Mouse (Mus musculus): ENCODE measurements around the gene Ppp1r12a. TPM values are rescaled to one million over a fixed set of nuclear protein-coding genes. Genes with fewer than 3 reads are reported as not detected.
A peak's percentile ranks its signal among the peaks of the same experiment; 100 is the strongest.

Ppp1r12a gene
- polyA plus RNA-seq, 1 experiment from 2014 or later: 71.9 TPM

GRCm38 (mm10) chr10:108310195-108310594, 148.2 kb downstream of the Ppp1r12a start:
- H3K9ac ChIP-seq (ENCODE audit: low read depth, low read length): no peak overlapping the region
- H3K27ac ChIP-seq (replicated peaks; ENCODE audit: low read depth, low read length): no peak overlapping the region
- H3K9me3 ChIP-seq (ENCODE audit: control insufficient read depth, low read length): no peaks in the 10 kb centered on the region
- H3K36me3 ChIP-seq (ENCODE audit: control insufficient read depth, insufficient read depth, low read length): no peaks in the 10 kb centered on the region
- H3K4me1 ChIP-seq (ENCODE audit: control insufficient read depth, insufficient read depth, low read length): no peaks in the 10 kb centered on the region
- WGBS: 81% methylated on average over 5 of the region's 5 CpGs
- no peaks in the 10 kb centered on the region for H3K27me3 ChIP-seq (replicated peaks; ENCODE audit: control insufficient read depth, insufficient read depth, low read length)
- DNase-seq (ENCODE audit: low spot score) (no peak), ATAC-seq (ENCODE audit: low read depth) (no peak)
- no peak overlapping the region for H3K4me2 ChIP-seq (ENCODE audit: low read depth, low read length)
- H3K4me3 ChIP-seq (ENCODE audit: low read depth, low read length): no peak overlapping the region

GRCm38 (mm10) chr10:108311396-108311795, 149.4 kb downstream of the Ppp1r12a start:
- no peaks in the 10 kb centered on the region for H3K27me3 ChIP-seq (replicated peaks; ENCODE audit: control insufficient read depth, insufficient read depth, low read length)
- no peaks in the 10 kb centered on the region for H3K4me1 ChIP-seq (ENCODE audit: control insufficient read depth, insufficient read depth, low read length)
- H3K9ac ChIP-seq (ENCODE audit: low read depth, low read length): no peak overlapping the region
- 84% methylated on average over 3 of the region's 3 CpGs for WGBS
- no peaks in the 10 kb centered on the region for H3K9me3 ChIP-seq (ENCODE audit: control insufficient read depth, low read length)
- H3K36me3 ChIP-seq (ENCODE audit: control insufficient read depth, insufficient read depth, low read length): no peaks in the 10 kb centered on the region
- DNase-seq (ENCODE audit: low spot score) (no peak), ATAC-seq (ENCODE audit: low read depth) (no peak)
- H3K4me2 ChIP-seq (ENCODE audit: low read depth, low read length): no peak overlapping the region
- H3K4me3 ChIP-seq (ENCODE audit: low read depth, low read length): no peak overlapping the region
- H3K27ac ChIP-seq (replicated peaks; ENCODE audit: low read depth, low read length): no peak overlapping the region

DNA sequence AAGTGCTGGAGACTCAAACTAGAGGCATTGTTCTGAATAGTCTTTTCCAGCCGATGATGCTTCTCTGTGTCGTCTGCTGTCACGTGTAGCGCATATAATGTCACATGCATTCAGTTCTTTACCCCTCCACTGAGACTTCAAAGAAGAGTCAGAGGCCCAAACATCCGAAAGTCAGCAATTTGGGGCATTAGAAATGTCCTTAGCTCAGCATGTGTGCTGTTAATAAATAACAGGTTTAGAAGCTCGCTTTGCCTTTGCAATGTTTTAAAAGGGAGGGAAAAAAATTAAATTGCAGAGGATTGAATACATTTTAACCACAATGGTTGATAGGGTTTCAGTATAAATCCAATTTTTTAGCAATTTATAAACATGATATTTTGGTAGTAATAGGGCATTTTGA, 151.9 kb downstream of the Ppp1r12a start:
- peak; percentile 31 for DNase-seq (ENCODE audit: low spot score)
- Histone ChIP-seq H3K9ac (ENCODE audit: low read depth, low read length) (no peak overlapping the region), H3K27me3 (replicated peaks; ENCODE audit: control insufficient read depth, insufficient read depth, low read length) (no peaks in the 10 kb centered on the region), H3K27ac (replicated peaks; ENCODE audit: low read depth, low read length) (no peak overlapping the region), H3K4me3 (ENCODE audit: low read depth, low read length) (no peak overlapping the region), H3K36me3 (ENCODE audit: control insufficient read depth, insufficient read depth, low read length) (no peaks in the 10 kb centered on the region), H3K4me2 (ENCODE audit: low read depth, low read length) (no peak overlapping the region), H3K9me3 (ENCODE audit: control insufficient read depth, low read length) (no peaks in the 10 kb centered on the region), H3K4me1 (ENCODE audit: control insufficient read depth, insufficient read depth, low read length) (no peaks in the 10 kb centered on the region)
- WGBS: 45% methylated on average over 6 of the region's 6 CpGs
- ATAC-seq (ENCODE audit: low read depth): no peak

- H3K4me2 ChIP-seq (ENCODE audit: low read depth, low read length): no peak overlapping the region
- DNase-seq (ENCODE audit: low spot score) (no peak), ATAC-seq (ENCODE audit: low read depth) (no peak)
- H3K9me3 ChIP-seq (ENCODE audit: control insufficient read depth, low read length): no peaks in the 10 kb centered on the region
- no peaks in the 10 kb centered on the region for H3K36me3 ChIP-seq (ENCODE audit: control insufficient read depth, insufficient read depth, low read length)
- no peak overlapping the region for H3K9ac ChIP-seq (ENCODE audit: low read depth, low read length)
- no peak overlapping the region for H3K4me3 ChIP-seq (ENCODE audit: low read depth, low read length)
- 82% methylated on average over 8 of the region's 8 CpGs for WGBS
- H3K27me3 ChIP-seq (replicated peaks; ENCODE audit: control insufficient read depth, insufficient read depth, low read length): no peaks in the 10 kb centered on the region
- H3K4me1 ChIP-seq (ENCODE audit: control insufficient read depth, insufficient read depth, low read length): no peaks in the 10 kb centered on the region
- H3K27ac ChIP-seq (replicated peaks; ENCODE audit: low read depth, low read length): no peak overlapping the region
Observed at GRCm38 (mm10) chr10:108314396-108314795, 152.4 kb downstream of the Ppp1r12a start.

DNA sequence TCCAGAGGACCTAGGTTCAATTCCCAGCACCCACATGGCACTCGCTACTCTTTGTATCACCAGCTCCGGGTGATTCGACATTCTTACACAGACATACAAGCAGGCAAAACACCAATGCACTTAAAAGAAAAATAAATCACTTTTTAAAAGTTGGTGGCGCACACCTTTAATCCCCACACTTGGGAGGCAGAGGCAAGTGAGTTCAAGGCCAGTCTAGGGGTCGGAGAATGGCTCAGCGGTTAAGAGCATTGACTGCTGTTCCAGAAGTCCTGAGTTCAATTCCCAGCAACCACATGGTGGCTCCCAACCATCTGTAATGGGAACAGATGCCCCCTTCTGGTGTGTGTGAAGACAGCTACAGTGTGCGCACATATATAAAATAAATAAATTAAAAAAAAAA, 153.2 kb downstream of the Ppp1r12a start:
- ATAC-seq (ENCODE audit: low read depth) (no peak), DNase-seq (ENCODE audit: low spot score) (no peak)
- Histone ChIP-seq H3K4me3 (ENCODE audit: low read depth, low read length) (no peak overlapping the region), H3K36me3 (ENCODE audit: control insufficient read depth, insufficient read depth, low read length) (no peaks in the 10 kb centered on the region), H3K27me3 (replicated peaks; ENCODE audit: control insufficient read depth, insufficient read depth, low read length) (no peaks in the 10 kb centered on the region), H3K27ac (replicated peaks; ENCODE audit: low read depth, low read length) (no peak overlapping the region), H3K9ac (ENCODE audit: low read depth, low read length) (no peak overlapping the region), H3K4me1 (ENCODE audit: control insufficient read depth, insufficient read depth, low read length) (peaks cover 5% of the 10 kb centered on the region; the same call in 1 of the 2 replicates), H3K4me2 (ENCODE audit: low read depth, low read length) (no peak overlapping the region), H3K9me3 (ENCODE audit: control insufficient read depth, low read length) (no peaks in the 10 kb centered on the region)
- WGBS: 95% methylated on average over 7 of the region's 7 CpGs

GRCm38 (mm10) chr10:108328356-108328755, 166.4 kb downstream of the Ppp1r12a start:
- Histone ChIP-seq H3K9me3 (ENCODE audit: control insufficient read depth, low read length) (no peaks in the 10 kb centered on the region), H3K9ac (ENCODE audit: low read depth, low read length) (no peak overlapping the region), H3K27ac (replicated peaks; ENCODE audit: low read depth, low read length) (no peak overlapping the region), H3K4me3 (ENCODE audit: low read depth, low read length) (no peak overlapping the region), H3K27me3 (replicated peaks; ENCODE audit: control insufficient read depth, insufficient read depth, low read length) (peaks cover 21% of the 10 kb centered on the region), H3K4me2 (ENCODE audit: low read depth, low read length) (no peak overlapping the region), H3K36me3 (ENCODE audit: control insufficient read depth, insufficient read depth, low read length) (no peaks in the 10 kb centered on the region), H3K4me1 (ENCODE audit: control insufficient read depth, insufficient read depth, low read length) (no peaks in the 10 kb centered on the region)
- WGBS: 83% methylated on average over 7 of the region's 7 CpGs
- ATAC-seq (ENCODE audit: low read depth): no peak
- DNase-seq (ENCODE audit: low spot score): no peak

DNA sequence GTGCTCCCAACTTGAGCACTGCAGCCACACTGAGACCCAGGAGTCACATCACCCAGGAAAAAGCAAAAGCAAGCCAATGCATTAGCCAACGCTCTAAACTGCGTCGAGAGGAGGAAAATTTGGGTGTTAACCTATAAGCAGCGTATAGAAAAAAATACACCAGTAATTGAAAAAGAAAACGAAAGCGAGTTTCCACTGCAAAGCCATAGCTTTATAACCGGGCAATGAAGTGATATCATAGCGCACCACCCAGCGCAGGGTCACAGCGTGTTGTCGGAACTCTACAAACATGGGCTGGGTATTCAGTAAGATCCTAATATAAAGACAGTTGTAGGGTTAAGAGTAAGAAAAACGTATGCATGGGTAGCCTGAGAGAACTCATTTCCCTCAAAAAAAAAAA, 167.0 kb downstream of the Ppp1r12a start:
- WGBS: 89% methylated on average over 12 of the region's 12 CpGs
- no peak overlapping the region for H3K4me2 ChIP-seq (ENCODE audit: low read depth, low read length)
- no peaks in the 10 kb centered on the region for H3K36me3 ChIP-seq (ENCODE audit: control insufficient read depth, insufficient read depth, low read length)
- no peak for ATAC-seq (ENCODE audit: low read depth)
- H3K4me3 ChIP-seq (ENCODE audit: low read depth, low read length): no peak overlapping the region
- H3K27ac ChIP-seq (replicated peaks; ENCODE audit: low read depth, low read length): no peak overlapping the region
- no peak for DNase-seq (ENCODE audit: low spot score)
- H3K9me3 ChIP-seq (ENCODE audit: control insufficient read depth, low read length): no peaks in the 10 kb centered on the region
- peaks cover 21% of the 10 kb centered on the region for H3K27me3 ChIP-seq (replicated peaks; ENCODE audit: control insufficient read depth, insufficient read depth, low read length)
- H3K9ac ChIP-seq (ENCODE audit: low read depth, low read length): no peak overlapping the region
- H3K4me1 ChIP-seq (ENCODE audit: control insufficient read depth, insufficient read depth, low read length): no peaks in the 10 kb centered on the region

GRCm38 (mm10) chr10:108329771-108330170, 167.8 kb downstream of the Ppp1r12a start:
- Histone ChIP-seq H3K27me3 (replicated peaks; ENCODE audit: control insufficient read depth, insufficient read depth, low read length) (peaks cover 21% of the 10 kb centered on the region), H3K4me3 (ENCODE audit: low read depth, low read length) (no peak overlapping the region), H3K9me3 (ENCODE audit: control insufficient read depth, low read length) (no peaks in the 10 kb centered on the region), H3K27ac (replicated peaks; ENCODE audit: low read depth, low read length) (no peak overlapping the region), H3K4me2 (ENCODE audit: low read depth, low read length) (no peak overlapping the region), H3K9ac (ENCODE audit: low read depth, low read length) (no peak overlapping the region), H3K4me1 (ENCODE audit: control insufficient read depth, insufficient read depth, low read length) (peaks cover 4% of the 10 kb centered on the region; the same call in 1 of the 2 replicates), H3K36me3 (ENCODE audit: control insufficient read depth, insufficient read depth, low read length) (no peaks in the 10 kb centered on the region)
- DNase-seq (ENCODE audit: low spot score) (no peak), ATAC-seq (ENCODE audit: low read depth) (no peak)
- WGBS: 73% methylated on average over 5 of the region's 5 CpGs

DNA sequence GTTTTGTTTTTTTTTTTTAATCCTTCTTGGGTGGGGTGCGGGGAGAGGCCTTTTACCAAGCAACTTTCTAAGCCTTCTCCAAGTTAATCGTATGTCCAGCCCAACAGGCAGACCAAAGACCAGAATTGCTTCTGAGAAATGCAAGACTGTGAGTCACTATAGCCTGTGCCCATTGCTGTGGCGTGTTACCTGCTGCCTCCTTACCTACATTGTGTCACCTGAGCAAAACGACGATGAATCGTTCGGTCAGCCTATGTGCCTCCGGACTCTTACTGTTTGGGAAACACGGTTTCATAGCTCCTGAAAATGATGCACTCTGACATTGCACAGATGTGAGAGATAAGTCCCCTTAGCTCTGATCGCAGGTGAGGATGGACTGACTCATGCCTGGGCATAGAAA, 169.0 kb downstream of the Ppp1r12a start:
- H3K4me1 ChIP-seq (ENCODE audit: control insufficient read depth, insufficient read depth, low read length): peaks cover 4% of the 10 kb centered on the region; the same call in 1 of the 2 replicates
- no peaks in the 10 kb centered on the region for H3K36me3 ChIP-seq (ENCODE audit: control insufficient read depth, insufficient read depth, low read length)
- peaks cover 21% of the 10 kb centered on the region for H3K27me3 ChIP-seq (replicated peaks; ENCODE audit: control insufficient read depth, insufficient read depth, low read length)
- H3K4me3 ChIP-seq (ENCODE audit: low read depth, low read length): peak overlapping the region; percentile 84
- H3K27ac ChIP-seq (replicated peaks; ENCODE audit: low read depth, low read length): no peak overlapping the region
- H3K9ac ChIP-seq (ENCODE audit: low read depth, low read length): peak overlapping the region; percentile 12; the same call in 1 of the 2 replicates
- 8% methylated on average over 10 of the region's 10 CpGs for WGBS
- H3K4me2 ChIP-seq (ENCODE audit: low read depth, low read length): peak overlapping the region; percentile 90
- ATAC-seq (ENCODE audit: low read depth) (no peak), DNase-seq (ENCODE audit: low spot score) (no peak)
- no peaks in the 10 kb centered on the region for H3K9me3 ChIP-seq (ENCODE audit: control insufficient read depth, low read length)
